ENCODE assay signal across 26 mouse cellular contexts in genomic region chr11:28998314-28999106, GRCm38 (mm10).
DNase-seq lines count a peak whose midpoint lies in the region; ATAC-seq and TF ChIP-seq lines count a peak whose summit lies in the region.
"Had no signal": no experiment of that assay in that cellular context is flagged by ENCODE, and none has a peak within 500 bp of the region (broad histone marks: within the 10 kb centered on the region; RNA-seq: fewer than 3 reads in every experiment).

No protein-coding gene starts in this region.

- 48% methylated on average over 3 of the region's 3 CpGs for WGBS in embryonic facial prominence, embryonic 11.5 days
- 55% methylated on average over 3 of the region's 3 CpGs for WGBS in embryonic facial prominence, embryonic 10.5 days
- 52% methylated on average over 3 of the region's 3 CpGs for WGBS in kidney, embryonic 15.5 days
- 64% methylated on average over 3 of the region's 3 CpGs for WGBS in stomach, postnatal 0 days

- no peak overlapping the region for H3K4me2 ChIP-seq in embryonic facial prominence, embryonic 11.5 days (ENCODE audit: low read depth, low read length)
- H3K4me2 ChIP-seq in kidney, embryonic 15.5 days, result no peak overlapping the region
- H3K4me2 ChIP-seq in stomach, postnatal 0 days (replicated peaks; ENCODE audit: low read depth), result no peak overlapping the region
- H3K4me2 ChIP-seq: embryonic facial prominence, embryonic 15.5 days; heart, embryonic 12.5 days; intestine, embryonic 15.5 days; limb, embryonic 15.5 days; lung, embryonic 14.5 days had no signal

- no peak for TF ChIP-seq EP300 in stomach, postnatal 0 days (optimal IDR thresholded peaks at IDR 0.05)

- H3K9ac ChIP-seq in embryonic facial prominence, embryonic 11.5 days (replicated peaks; ENCODE audit: low read length), result no peak overlapping the region
- no peak overlapping the region for H3K9ac ChIP-seq in kidney, embryonic 15.5 days
- no peak overlapping the region for H3K9ac ChIP-seq in stomach, postnatal 0 days (ENCODE audit: low read length)
- H3K9ac ChIP-seq: embryonic facial prominence, embryonic 15.5 days; heart, embryonic 12.5 days; intestine, embryonic 15.5 days; limb, embryonic 15.5 days; liver, embryonic 14.5 days; lung, embryonic 14.5 days had no signal

- no peak for ATAC-seq in embryonic facial prominence, embryonic 11.5 days (replicated peaks; ENCODE audit: insufficient number of reproducible peaks, low FRiP score, low TSS enrichment, low read depth)
- ATAC-seq in kidney, embryonic 15.5 days (replicated peaks; ENCODE audit: low FRiP score), result peak; percentile 86
- ATAC-seq in stomach, postnatal 0 days (ENCODE audit: low FRiP score, low TSS enrichment), result no peak
- ATAC-seq: forebrain, embryonic 14.5 days; hindbrain, embryonic 16.5 days; intestine, embryonic 15.5 days had no signal

- H3K4me3 ChIP-seq in embryonic facial prominence, embryonic 11.5 days (ENCODE audit: low read depth, low read length), result no peak overlapping the region
- H3K4me3 ChIP-seq in embryonic facial prominence, embryonic 10.5 days, result no peak overlapping the region
- H3K4me3 ChIP-seq in kidney, embryonic 15.5 days (replicated peaks), result no peak overlapping the region
- no peak overlapping the region for H3K4me3 ChIP-seq in stomach, postnatal 0 days (ENCODE audit: low read depth, low read length)
- H3K4me3 ChIP-seq: embryonic facial prominence, embryonic 15.5 days; heart, embryonic 12.5 days; hindbrain, embryonic 10.5 days; intestine, embryonic 15.5 days; limb, embryonic 15.5 days; midbrain, embryonic 10.5 days had no signal

- no peaks in the 10 kb centered on the region for H3K27me3 ChIP-seq in embryonic facial prominence, embryonic 11.5 days (ENCODE audit: control insufficient read depth, insufficient read depth, low read length)
- H3K27me3 ChIP-seq in embryonic facial prominence, embryonic 10.5 days (replicated peaks; ENCODE audit: low read depth, poor library complexity, severe bottlenecking), result no peaks in the 10 kb centered on the region
- no peaks in the 10 kb centered on the region for H3K27me3 ChIP-seq in kidney, embryonic 15.5 days
- H3K27me3 ChIP-seq in stomach, postnatal 0 days (ENCODE audit: control insufficient read depth, insufficient read depth, low read length), result no peaks in the 10 kb centered on the region
- H3K27me3 ChIP-seq: embryonic facial prominence, embryonic 15.5 days; heart, embryonic 12.5 days; intestine, embryonic 15.5 days; limb, embryonic 15.5 days had no signal

- DNase-seq in embryonic facial prominence, embryonic 11.5 days (ENCODE audit: low spot score), result peak; percentile 1
- no peak for DNase-seq in embryonic facial prominence, embryonic 10.5 days (ENCODE audit: low spot score)
- DNase-seq in forelimb bud, embryonic 11.5 days (ENCODE audit: low read depth, low spot score), result peak; percentile 1
- no peak for DNase-seq in spleen, postnatal 14 days (ENCODE audit: low spot score in 2 of 2)
- DNase-seq in adipocyte (ENCODE audit: low spot score), result no peak
- DNase-seq in stomach, postnatal 0 days (ENCODE audit: low spot score), result no peak
- DNase-seq in gastrocnemius, postnatal 25 days, result no peak
- DNase-seq: adrenal gland, adult 8-10 months; cerebellum, adult 18-20 months; gastrocnemius, postnatal 10 days; heart, adult 18-20 months; heart, postnatal 10 days; left cerebral cortex, postnatal 4 days; lung, embryonic 14.5 days; lung, postnatal 36 days; right cerebral cortex, adult 18-20 months had no signal

- H3K4me1 ChIP-seq in embryonic facial prominence, embryonic 11.5 days (ENCODE audit: control insufficient read depth, insufficient read depth, low read length), result no peaks in the 10 kb centered on the region
- H3K4me1 ChIP-seq in embryonic facial prominence, embryonic 10.5 days, result peaks cover 25% of the 10 kb centered on the region
- H3K4me1 ChIP-seq in kidney, embryonic 15.5 days, result peaks cover 15% of the 10 kb centered on the region
- H3K4me1 ChIP-seq in stomach, postnatal 0 days (replicated peaks; ENCODE audit: control insufficient read depth, insufficient read depth), result no peaks in the 10 kb centered on the region
- H3K4me1 ChIP-seq: heart, embryonic 12.5 days; hindbrain, embryonic 10.5 days; intestine, embryonic 15.5 days; limb, embryonic 15.5 days; midbrain, embryonic 10.5 days had no signal

- H3K27ac ChIP-seq in embryonic facial prominence, embryonic 11.5 days (replicated peaks; ENCODE audit: low read depth, low read length), result no peak overlapping the region
- no peak overlapping the region; the same call in 1 of the 2 replicates for H3K27ac ChIP-seq in embryonic facial prominence, embryonic 10.5 days (replicated peaks)
- no peak overlapping the region for H3K27ac ChIP-seq in kidney, embryonic 15.5 days
- H3K27ac ChIP-seq in stomach, postnatal 0 days (replicated peaks), result no peak overlapping the region
- H3K27ac ChIP-seq: embryonic facial prominence, embryonic 15.5 days; hindbrain, embryonic 10.5 days; intestine, embryonic 15.5 days; limb, embryonic 15.5 days; liver, embryonic 14.5 days; midbrain, embryonic 10.5 days had no signal

- no peak for TF ChIP-seq CTCF in stomach, postnatal 0 days (IDR thresholded peaks at IDR 0.05; ENCODE audit: low read depth)

- H3K36me3 ChIP-seq in embryonic facial prominence, embryonic 11.5 days (replicated peaks; ENCODE audit: control insufficient read depth, insufficient read depth, low read depth, low read length), result no peaks in the 10 kb centered on the region
- no peaks in the 10 kb centered on the region for H3K36me3 ChIP-seq in embryonic facial prominence, embryonic 10.5 days (replicated peaks)
- no peaks in the 10 kb centered on the region for H3K36me3 ChIP-seq in kidney, embryonic 15.5 days
- H3K36me3 ChIP-seq in stomach, postnatal 0 days (ENCODE audit: control insufficient read depth, insufficient read depth, low read length), result no peaks in the 10 kb centered on the region
- H3K36me3 ChIP-seq: embryonic facial prominence, embryonic 15.5 days; heart, embryonic 12.5 days; hindbrain, embryonic 10.5 days; intestine, embryonic 15.5 days; limb, embryonic 15.5 days; midbrain, embryonic 10.5 days had no signal

- no peaks in the 10 kb centered on the region for H3K9me3 ChIP-seq in embryonic facial prominence, embryonic 11.5 days (replicated peaks; ENCODE audit: control insufficient read depth, low read length)
- H3K9me3 ChIP-seq in embryonic facial prominence, embryonic 10.5 days, result no peaks in the 10 kb centered on the region
- H3K9me3 ChIP-seq in kidney, embryonic 15.5 days (replicated peaks), result no peaks in the 10 kb centered on the region
- no peaks in the 10 kb centered on the region for H3K9me3 ChIP-seq in stomach, postnatal 0 days (ENCODE audit: control insufficient read depth, low read length)
- H3K9me3 ChIP-seq: embryonic facial prominence, embryonic 15.5 days; heart, embryonic 12.5 days; hindbrain, embryonic 10.5 days; intestine, embryonic 15.5 days; limb, embryonic 15.5 days; midbrain, embryonic 10.5 days had no signal

Comparison
In these comparisons a context has a peak if more than half of its experiments do, and no peak if none do; other contexts are left out.
1. DNase-seq: peak in embryonic facial prominence, embryonic 11.5 days (single experiment) and forelimb bud, embryonic 11.5 days (single experiment); none in embryonic facial prominence, embryonic 10.5 days (single experiment), spleen, postnatal 14 days (0 of 2), adipocyte (single experiment), stomach, postnatal 0 days (single experiment) and gastrocnemius, postnatal 25 days (single experiment).